Mouse (Mus musculus) stomach, embryonic 15.5 days (tissue): ENCODE measurements around the gene Cct2. TPM values are rescaled to one million over a fixed set of nuclear protein-coding genes. Genes with fewer than 3 reads are reported as not detected.

ENCODE experiments used
- ATAC-seq: fragments of 200-750 bp; cut with Nextera tagmentation; 2 replicates; pipeline ENCODE4 v1.8.0; 2017; ENCODE audit warnings: low read depth, moderate number of reproducible peaks, moderate TSS enrichment; ENCODE audit not compliant: insufficient read depth, low FRiP score
- H3K27ac ChIP-seq: fragments of 300-500 bp; sonication (generic); 2 replicates; pipeline ENCODE4 v1.5.1; 2015; ENCODE audit warnings: mild to moderate bottlenecking, inconsistent platforms
- H3K27me3 ChIP-seq: fragments of 300-500 bp; sonication (generic); replicated peaks from 2 replicates; pipeline ENCODE4 v1.6.1; 2015; ENCODE audit warnings: inconsistent platforms
- H3K36me3 ChIP-seq: fragments of 300-500 bp; sonication (generic); 2 replicates; pipeline ENCODE4 v1.6.1; 2015; ENCODE audit warnings: inconsistent platforms
- H3K4me1 ChIP-seq: fragments of 300-500 bp; sonication (generic); 2 replicates; pipeline ENCODE4 v1.6.1; 2015; ENCODE audit warnings: inconsistent platforms
- H3K4me2 ChIP-seq: fragments of 300-500 bp; sonication (generic); 2 replicates; pipeline ENCODE4 v1.6.1; 2015; ENCODE audit warnings: mild to moderate bottlenecking, inconsistent platforms
- H3K4me3 ChIP-seq: fragments of 300-500 bp; sonication (generic); replicated peaks from 2 replicates; pipeline ENCODE4 v1.5.1; 2015; ENCODE audit warnings: inconsistent platforms
- H3K9ac ChIP-seq: fragments of 300-500 bp; sonication (generic); 2 replicates; pipeline ENCODE4 v1.6.1; 2015; ENCODE audit warnings: inconsistent platforms
- H3K9me3 ChIP-seq: fragments of 300-500 bp; sonication (generic); 2 replicates; pipeline ENCODE4 v1.6.1; 2016; ENCODE audit warnings: inconsistent platforms
- WGBS: fragments of 180-500 bp; shearing (Covaris S2); methylation state at CpG from one replicate; pipeline ENCODE4 v1.1.7; 2015; 5-methylcytosine and 5-hydroxymethylcytosine counted together
- polyA plus RNA-seq: library from polyadenylated mRNA; unstranded; fragments of >200 nt; fragmentation: Nextera tagmentation; extraction: Ambion mirVana; gene quantifications from 2 replicates; pipeline ENCODE4 v1.2.1, GENCODE M21; 2015

Cct2 gene
- polyA plus RNA-seq, 1 experiment from 2014 or later = 229 TPM

GRCm38 (mm10) chr10:117094504-117095329 lies 31.1 kb upstream of the Cct2 start:
- Histone ChIP-seq H3K4me1 (0 out of 2 replicates have a peak, but pooled peaks cover 5% of the 10 kb centered on the region), H3K9ac (no peak overlapping the region), H3K9me3 (no peaks in the 10 kb centered on the region), H3K4me2 (no peak overlapping the region), H3K27me3 (no peaks in the 10 kb centered on the region), H3K27ac (no peak overlapping the region), H3K36me3 (no peaks in the 10 kb centered on the region; the same call in 1 of the 2 replicates), H3K4me3 (no peak overlapping the region)
- ATAC-seq = peak; percentile 63; the same call in 1 of the 2 replicates
- WGBS = 39% methylated on average over 15 of the region's 15 CpGs

DNA sequence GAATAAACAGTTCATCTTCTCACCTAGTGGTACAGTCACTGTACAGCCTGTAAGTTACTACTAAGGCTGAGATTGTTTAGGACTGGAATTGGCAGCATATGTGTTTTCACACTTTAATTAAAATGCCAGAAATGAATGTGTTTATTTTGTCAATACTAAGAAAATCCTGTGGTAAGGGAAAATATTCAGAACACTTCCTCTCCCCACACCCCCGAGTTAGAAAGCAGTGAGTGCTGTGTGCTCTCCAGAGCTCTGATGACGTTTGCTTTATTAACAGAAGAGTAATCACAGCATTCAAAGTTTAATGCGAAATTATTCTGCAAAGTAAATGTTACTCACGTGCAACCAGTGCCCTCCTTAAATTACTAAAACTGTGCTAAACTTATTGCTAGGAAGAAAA lies 26.0 kb upstream of the Cct2 start:
- no peak overlapping the region for H3K4me3 ChIP-seq
- no peak overlapping the region for H3K4me2 ChIP-seq
- no peaks in the 10 kb centered on the region; the same call in 1 of the 2 replicates for H3K36me3 ChIP-seq
- H3K9me3 ChIP-seq = no peaks in the 10 kb centered on the region
- H3K9ac ChIP-seq = no peak overlapping the region
- H3K27ac ChIP-seq = no peak overlapping the region
- WGBS = 51% methylated on average over 4 of the region's 4 CpGs
- no peak for ATAC-seq
- no peaks in the 10 kb centered on the region for H3K27me3 ChIP-seq
- no peaks in the 10 kb centered on the region for H3K4me1 ChIP-seq

GRCm38 (mm10) chr10:117081914-117082359 lies 18.3 kb upstream of the Cct2 start:
- no peaks in the 10 kb centered on the region for H3K9me3 ChIP-seq
- no peak overlapping the region for H3K4me2 ChIP-seq
- H3K27ac ChIP-seq = no peak overlapping the region
- peaks cover 23% of the 10 kb centered on the region; the same call in 1 of the 2 replicates for H3K36me3 ChIP-seq
- no peak for ATAC-seq
- no peak overlapping the region for H3K4me3 ChIP-seq
- no peaks in the 10 kb centered on the region for H3K27me3 ChIP-seq
- 78% methylated on average over 2 of the region's 2 CpGs for WGBS
- H3K9ac ChIP-seq = no peak overlapping the region
- H3K4me1 ChIP-seq = no peaks in the 10 kb centered on the region

- Histone ChIP-seq H3K36me3 (peaks cover 29% of the 10 kb centered on the region), H3K9ac (no peak overlapping the region), H3K27ac (no peak overlapping the region), H3K4me3 (no peak overlapping the region), H3K27me3 (no peaks in the 10 kb centered on the region), H3K9me3 (no peaks in the 10 kb centered on the region), H3K4me2 (no peak overlapping the region), H3K4me1 (no peaks in the 10 kb centered on the region)
- no peak for ATAC-seq
- WGBS = 78% methylated on average over 4 of the region's 4 CpGs
Measured at GRCm38 (mm10) chr10:117081326-117081725, 17.7 kb upstream of the Cct2 start.

- ATAC-seq = 0 out of 2 replicates have a peak, but pooled peaks have one; percentile 18
- Histone ChIP-seq H3K4me2 (no peak overlapping the region), H3K27me3 (no peaks in the 10 kb centered on the region), H3K4me1 (no peaks in the 10 kb centered on the region), H3K4me3 (no peak overlapping the region), H3K36me3 (peaks cover 44% of the 10 kb centered on the region), H3K9me3 (no peaks in the 10 kb centered on the region), H3K27ac (no peak overlapping the region), H3K9ac (no peak overlapping the region)
- WGBS = 70% methylated on average over 6 of the region's 6 CpGs
Measured at GRCm38 (mm10) chr10:117078284-117078683, 14.7 kb upstream of the Cct2 start.

DNA sequence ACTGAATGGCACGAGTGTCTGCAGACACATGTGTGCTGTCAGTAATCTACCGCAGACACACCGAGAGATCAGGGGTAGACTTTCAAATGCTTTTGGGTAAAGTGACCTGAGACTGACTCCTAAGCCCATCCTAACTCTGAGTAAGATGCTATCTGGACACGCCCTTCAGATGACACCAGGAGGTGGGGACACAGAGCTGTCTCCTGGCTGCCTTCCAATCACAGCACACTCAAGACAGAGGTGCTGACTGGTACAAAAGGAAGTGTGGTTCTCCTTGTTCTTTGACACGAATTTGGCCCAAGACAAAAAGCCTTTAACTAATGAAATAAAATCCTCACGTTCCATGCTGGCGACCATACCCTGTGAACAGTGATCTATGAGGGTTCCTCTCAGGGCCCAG lies 9.6 kb upstream of the Cct2 start:
- no peak overlapping the region for H3K4me3 ChIP-seq
- H3K4me1 ChIP-seq = no peaks in the 10 kb centered on the region
- no peak overlapping the region for H3K27ac ChIP-seq
- H3K9me3 ChIP-seq = no peaks in the 10 kb centered on the region
- H3K36me3 ChIP-seq = peaks cover 49% of the 10 kb centered on the region
- H3K9ac ChIP-seq = no peak overlapping the region
- H3K4me2 ChIP-seq = no peak overlapping the region
- ATAC-seq = no peak
- 84% methylated on average over 7 of the region's 7 CpGs for WGBS
- no peaks in the 10 kb centered on the region for H3K27me3 ChIP-seq

DNA sequence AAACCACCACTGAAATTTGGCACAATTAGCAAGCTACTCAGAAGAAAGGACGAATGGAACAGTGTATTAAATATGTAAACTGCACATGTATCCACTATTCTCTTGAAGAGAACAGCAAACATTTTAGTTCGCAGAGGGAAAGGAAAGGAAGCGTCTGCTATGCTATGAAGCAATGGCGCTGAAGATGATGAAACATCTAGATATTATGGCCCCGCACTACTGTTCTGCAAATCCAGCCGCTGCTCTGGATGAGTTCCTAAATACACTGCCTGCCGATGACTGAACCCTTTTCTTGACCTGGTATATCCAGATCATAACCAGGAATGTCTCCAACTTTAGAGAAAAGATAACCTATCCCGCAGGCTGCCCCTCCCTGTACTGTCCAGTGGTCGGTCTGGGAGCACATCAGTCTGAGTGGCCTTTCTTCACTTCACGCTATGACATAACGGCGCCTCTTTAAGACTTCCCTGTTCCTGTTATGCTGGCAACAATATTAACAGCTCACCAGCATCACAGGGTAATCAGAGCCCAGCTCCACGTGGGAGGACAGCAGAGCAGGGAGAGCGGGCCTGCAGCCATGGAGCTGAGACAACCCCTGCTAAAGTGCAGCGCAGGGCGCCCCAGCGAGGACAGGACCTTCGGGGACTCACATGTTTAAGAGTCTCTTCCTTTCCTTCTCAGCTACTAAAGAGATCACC lies 8.7 kb upstream of the Cct2 start:
- Histone ChIP-seq H3K4me3 (no peak overlapping the region), H3K36me3 (peaks cover 48% of the 10 kb centered on the region), H3K9me3 (no peaks in the 10 kb centered on the region), H3K4me1 (no peaks in the 10 kb centered on the region), H3K9ac (no peak overlapping the region), H3K27ac (no peak overlapping the region), H3K4me2 (no peak overlapping the region), H3K27me3 (no peaks in the 10 kb centered on the region)
- WGBS = 89% methylated on average over 18 of the region's 18 CpGs
- no peak for ATAC-seq

GRCm38 (mm10) chr10:117069109-117069508 lies 5.5 kb upstream of the Cct2 start:
- Histone ChIP-seq H3K9ac (no peak overlapping the region), H3K36me3 (peaks cover 31% of the 10 kb centered on the region), H3K9me3 (no peaks in the 10 kb centered on the region), H3K4me2 (no peak overlapping the region), H3K27ac (no peak overlapping the region), H3K4me1 (no peaks in the 10 kb centered on the region), H3K4me3 (no peak overlapping the region), H3K27me3 (no peaks in the 10 kb centered on the region)
- no peak for ATAC-seq
- WGBS = 89% methylated on average over 3 of the region's 3 CpGs

DNA sequence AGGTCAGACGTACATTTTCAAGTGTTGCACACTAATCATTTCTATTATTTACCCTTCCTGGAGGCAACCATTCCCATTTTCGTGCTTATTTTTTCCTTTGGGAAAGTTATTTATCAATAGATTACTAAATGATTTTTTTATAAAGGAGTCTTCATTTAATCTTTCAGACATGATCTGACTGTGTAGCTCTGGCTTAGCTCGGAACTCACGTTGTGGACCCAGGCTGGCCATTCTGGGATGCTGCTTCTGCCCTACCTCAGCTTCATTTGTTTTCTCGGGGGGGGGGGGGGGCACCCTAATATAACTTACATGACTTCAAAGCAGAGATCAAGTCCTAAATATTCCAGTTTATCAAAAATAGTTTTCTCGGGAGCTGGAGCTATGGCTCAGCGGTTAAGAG lies 462 bp upstream of the Cct2 start:
- H3K4me2 ChIP-seq = peak overlapping the region; percentile 56
- 6% methylated on average over 7 of the region's 7 CpGs for WGBS

GRCm38 (mm10) chr10:117062894-117063253 lies 740 bp downstream of the Cct2 start:
- Histone ChIP-seq H3K9me3 (no peaks in the 10 kb centered on the region), H3K4me3 (peak overlapping the region; percentile 100), H3K27ac (peak overlapping the region; percentile 91)

More for the DNA sequence above, 462 bp upstream of the Cct2 start:
- ATAC-seq = no peak
- Histone ChIP-seq H3K4me1 (peaks cover 5% of the 10 kb centered on the region; the same call in 1 of the 2 replicates), H3K27ac (peak overlapping the region; percentile 70), H3K4me3 (peak overlapping the region; percentile 100), H3K9ac (no peak overlapping the region; the same call in 1 of the 2 replicates), H3K27me3 (no peaks in the 10 kb centered on the region), H3K36me3 (peaks cover 25% of the 10 kb centered on the region), H3K9me3 (no peaks in the 10 kb centered on the region)

DNA sequence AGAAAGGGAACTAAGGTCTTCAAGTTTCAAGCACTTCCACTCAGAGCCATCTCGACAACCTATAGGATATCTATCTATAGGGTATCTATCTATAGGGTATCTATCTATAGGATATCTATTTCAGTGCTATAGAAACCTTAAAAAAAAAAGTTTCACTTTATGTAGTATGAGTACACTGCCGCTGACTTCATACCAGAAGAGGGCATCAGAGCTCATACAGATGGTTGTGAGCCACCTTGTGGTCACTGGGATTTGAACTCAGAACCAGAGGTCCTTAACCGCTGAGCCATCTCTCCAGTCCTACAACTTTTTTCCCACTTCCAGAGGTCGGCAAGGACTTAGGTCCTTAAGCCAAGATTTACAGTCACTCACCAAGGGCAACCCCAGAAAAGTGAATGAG lies 7.9 kb downstream of the Cct2 start:
- Histone ChIP-seq H3K27ac (no peak overlapping the region), H3K9ac (no peak overlapping the region), H3K4me1 (no peaks in the 10 kb centered on the region), H3K36me3 (peaks cover 74% of the 10 kb centered on the region), H3K4me3 (no peak overlapping the region), H3K27me3 (no peaks in the 10 kb centered on the region), H3K4me2 (no peak overlapping the region), H3K9me3 (no peaks in the 10 kb centered on the region)
- 93% methylated on average over 4 of the region's 4 CpGs for WGBS
- ATAC-seq = no peak

More at GRCm38 (mm10) chr10:117062894-117063253, 740 bp downstream of the Cct2 start:
- no peaks in the 10 kb centered on the region for H3K27me3 ChIP-seq
- ATAC-seq = no peak
- H3K4me2 ChIP-seq = peak overlapping the region; percentile 86
- peak overlapping the region; percentile 95 for H3K9ac ChIP-seq
- 2% methylated on average over 15 of the region's 15 CpGs for WGBS
- peaks cover 5% of the 10 kb centered on the region; the same call in 1 of the 2 replicates for H3K4me1 ChIP-seq
- peaks cover 33% of the 10 kb centered on the region for H3K36me3 ChIP-seq
